Mouse (Mus musculus) forebrain, embryonic 15.5 days (tissue): ENCODE measurements around the gene Pcnx. TPM values are rescaled to one million over a fixed set of nuclear protein-coding genes. Genes with fewer than 3 reads are reported as not detected.
A peak's percentile ranks its signal among the peaks of the same experiment; 100 is the strongest.

ENCODE experiments used
- ATAC-seq: fragments of 200-750 bp; cut with Nextera tagmentation; replicated peaks from 2 replicates; pipeline ENCODE4 v1.8.0; 2017; ENCODE audit warnings: mild to moderate bottlenecking, moderate TSS enrichment, moderate library complexity
- H3K27ac ChIP-seq: fragments of 300-500 bp; sonication (generic); replicated peaks from 2 replicates; pipeline ENCODE4 v1.5.1; 2015; ENCODE audit warnings: mild to moderate bottlenecking, inconsistent platforms
- H3K27me3 ChIP-seq: fragments of 300-500 bp; sonication (generic); 2 replicates; pipeline ENCODE4 v1.6.1; 2015; ENCODE audit warnings: inconsistent platforms
- H3K36me3 ChIP-seq: fragments of 300-500 bp; sonication (generic); 2 replicates; pipeline ENCODE4 v1.6.1; 2015; ENCODE audit warnings: mild to moderate bottlenecking, inconsistent platforms
- H3K4me1 ChIP-seq: fragments of 300-500 bp; sonication (generic); 2 replicates; pipeline ENCODE4 v1.6.1; 2015; ENCODE audit warnings: inconsistent platforms
- H3K4me2 ChIP-seq: fragments of 300-500 bp; sonication (generic); replicated peaks from 2 replicates; pipeline ENCODE4 v1.6.1; 2015; ENCODE audit warnings: mild to moderate bottlenecking, inconsistent platforms
- H3K4me3 ChIP-seq: fragments of 300-500 bp; sonication (generic); 2 replicates; pipeline ENCODE4 v1.5.1; 2015; ENCODE audit warnings: mild to moderate bottlenecking, inconsistent platforms
- H3K9ac ChIP-seq: fragments of 300-500 bp; sonication (generic); replicated peaks from 2 replicates; pipeline ENCODE4 v1.6.1; 2015; ENCODE audit warnings: mild to moderate bottlenecking, inconsistent platforms
- H3K9me3 ChIP-seq: fragments of 300-500 bp; sonication (generic); 2 replicates; pipeline ENCODE4 v1.6.1; 2016; ENCODE audit warnings: inconsistent platforms
- WGBS: fragments of 180-500 bp; shearing (Covaris S2); methylation state at CpG from one replicate; pipeline ENCODE4 v1.1.7; 2015; ENCODE audit warnings: mixed read lengths; 5-methylcytosine and 5-hydroxymethylcytosine counted together
- polyA plus RNA-seq: library from polyadenylated mRNA; unstranded; fragments of >200 nt; fragmentation: Nextera tagmentation; extraction: Ambion mirVana; gene quantifications from 2 replicates; pipeline ENCODE4 v1.2.1, GENCODE M21; 2015

Gene Pcnx
- polyA plus RNA-seq, 1 experiment from 2014 or later, result 14.2 TPM

GRCm38 (mm10) chr12:81857251-81857650 is 2.6 kb upstream of the Pcnx start:
- no peak for ATAC-seq
- Histone ChIP-seq H3K27me3 (no peaks in the 10 kb centered on the region), H3K9ac (no peak overlapping the region), H3K27ac (peak overlapping the region; percentile 27; the same call in 1 of the 2 replicates), H3K4me2 (no peak overlapping the region), H3K36me3 (no peaks in the 10 kb centered on the region), H3K9me3 (no peaks in the 10 kb centered on the region), H3K4me3 (no peak overlapping the region), H3K4me1 (peaks cover 25% of the 10 kb centered on the region)
- WGBS, result 43% methylated on average over 4 of the region's 4 CpGs

DNA sequence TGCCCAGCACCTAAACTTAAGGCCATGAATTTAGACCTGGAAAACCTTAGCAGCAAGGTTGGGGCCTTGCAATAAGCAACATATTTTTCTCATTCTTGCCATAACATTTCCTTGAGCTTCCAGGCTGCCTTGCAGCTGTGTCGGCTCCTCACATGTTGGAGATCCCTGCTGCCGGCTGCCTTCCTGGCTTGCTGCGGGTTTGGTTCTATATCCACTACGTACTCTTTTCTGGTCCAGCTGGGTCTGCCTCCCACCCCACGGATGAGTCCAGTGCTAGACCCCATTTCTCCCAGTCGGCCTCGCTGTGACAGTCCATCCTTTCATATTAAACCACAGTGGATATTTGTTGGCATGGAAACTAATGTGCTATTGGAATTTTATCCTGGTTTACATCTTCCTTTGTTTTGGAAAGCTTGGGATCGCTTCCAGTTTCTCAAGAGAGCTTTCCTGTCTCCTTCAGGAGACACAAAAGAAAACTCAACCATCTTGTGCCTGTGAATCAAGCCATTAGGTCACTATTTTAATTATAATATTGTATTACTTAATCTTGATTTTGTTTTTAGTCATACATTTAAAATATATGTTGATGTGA is 1.7 kb upstream of the Pcnx start:
- Histone ChIP-seq H3K27ac (peak overlapping the region; percentile 27; the same call in 1 of the 2 replicates), H3K36me3 (no peaks in the 10 kb centered on the region), H3K27me3 (no peaks in the 10 kb centered on the region), H3K9ac (no peak overlapping the region), H3K9me3 (no peaks in the 10 kb centered on the region), H3K4me1 (peaks cover 33% of the 10 kb centered on the region), H3K4me2 (no peak overlapping the region), H3K4me3 (no peak overlapping the region)
- WGBS, result 55% methylated on average over 8 of the region's 8 CpGs
- no peak for ATAC-seq

DNA sequence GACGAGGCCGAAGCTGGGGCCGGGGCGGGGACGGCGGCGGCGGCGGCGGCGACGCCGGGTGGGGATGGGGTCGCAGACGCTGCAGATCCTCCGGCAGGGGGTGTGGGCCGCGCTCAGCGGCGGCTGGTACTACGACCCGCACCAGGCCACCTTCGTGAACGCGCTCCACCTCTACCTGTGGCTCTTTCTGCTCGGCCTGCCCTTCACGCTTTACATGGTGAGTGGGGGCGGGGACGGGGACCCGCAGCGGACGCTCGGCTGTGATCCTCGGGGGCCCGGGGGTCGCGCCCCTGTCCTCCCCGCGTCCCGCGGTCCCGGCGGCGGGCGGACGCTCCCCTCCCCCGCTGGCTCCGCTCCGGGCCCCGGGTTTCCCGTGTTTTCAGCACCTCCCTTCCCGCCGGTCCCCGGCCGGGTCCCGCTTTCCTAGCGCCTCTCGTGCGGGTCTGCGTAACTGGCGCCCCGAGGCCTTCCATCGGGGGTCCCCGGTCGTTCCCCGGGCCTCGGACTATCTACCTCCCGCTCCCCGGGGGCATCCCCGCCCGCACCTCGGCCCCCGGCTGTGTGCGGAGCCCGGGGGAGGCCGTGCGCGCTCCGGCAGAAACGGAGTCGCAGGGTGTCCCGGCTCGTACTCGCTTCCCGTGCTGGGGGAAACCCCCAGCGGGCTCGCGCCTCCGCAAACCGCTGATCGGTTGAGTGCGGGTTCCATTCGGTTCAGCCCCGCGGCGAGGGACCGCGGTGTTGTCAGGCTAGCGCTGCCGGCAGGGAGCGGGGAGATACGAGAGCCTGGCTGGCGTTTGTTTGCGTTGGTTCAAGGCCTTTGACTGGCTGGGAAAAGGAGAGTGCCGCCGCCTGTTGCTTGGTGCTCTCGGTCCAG is 722 bp downstream of the Pcnx start:
- WGBS, result under 1% methylated on average over 98 of the region's 107 CpGs

DNA sequence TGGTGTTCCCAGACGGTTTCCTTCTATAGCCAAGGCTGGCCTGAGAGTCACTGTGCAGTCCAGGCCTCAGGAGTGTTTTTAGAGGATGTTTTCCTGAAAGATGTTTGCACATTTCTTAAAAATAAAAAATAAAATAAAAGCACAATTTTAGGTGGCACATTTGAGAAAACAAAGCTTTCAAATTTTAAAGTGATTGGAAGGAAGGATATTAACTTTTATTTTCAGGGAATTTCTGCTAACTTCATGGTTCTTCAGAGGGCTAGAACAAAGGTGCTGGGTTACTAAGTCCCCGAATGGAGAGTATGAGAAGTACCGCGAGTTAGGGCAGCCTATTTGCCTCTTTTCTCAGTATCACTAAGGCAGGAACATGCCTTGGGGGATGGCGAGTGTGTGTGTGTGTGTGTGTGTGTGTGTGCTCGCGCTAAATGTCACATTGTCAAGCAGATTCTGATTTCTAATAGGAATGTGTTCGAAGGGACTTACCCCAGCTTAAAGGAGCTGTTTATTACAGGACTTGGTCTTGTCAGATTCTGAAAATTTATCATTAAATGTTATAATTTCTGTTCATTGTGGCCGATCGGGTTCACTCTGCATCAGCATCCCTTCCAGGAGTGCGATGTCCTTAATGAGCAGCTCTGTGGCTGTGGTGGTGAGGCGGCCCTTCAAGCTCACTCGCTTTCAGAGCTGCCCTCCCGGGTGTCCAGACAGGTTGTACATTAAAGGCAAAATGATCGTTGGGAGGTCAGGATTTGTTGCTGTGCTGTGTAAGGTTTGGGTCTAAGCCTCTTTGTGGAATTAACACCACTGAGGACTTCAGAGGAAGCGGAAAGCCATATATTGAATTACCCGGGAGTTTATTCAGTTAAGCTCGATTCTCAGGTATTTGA is 1.6 kb downstream of the Pcnx start:
- WGBS, result 10% methylated on average over 18 of the region's 18 CpGs
- H3K9me3 ChIP-seq, result no peaks in the 10 kb centered on the region
- ATAC-seq, result no peak

More for the DNA sequence above, 722 bp downstream of the Pcnx start:
- H3K4me2 ChIP-seq, result peak overlapping the region; percentile 49
- H3K9ac ChIP-seq, result peak overlapping the region; percentile 84
- peaks cover 54% of the 10 kb centered on the region for H3K4me1 ChIP-seq
- H3K36me3 ChIP-seq, result no peaks in the 10 kb centered on the region
- peak overlapping the region; percentile 94 for H3K27ac ChIP-seq
- H3K27me3 ChIP-seq, result no peaks in the 10 kb centered on the region
- no peaks in the 10 kb centered on the region for H3K9me3 ChIP-seq
- peak; percentile 82 for ATAC-seq
- peak overlapping the region; percentile 83 for H3K4me3 ChIP-seq

GRCm38 (mm10) chr12:81862351-81862802 is 2.6 kb downstream of the Pcnx start:
- Histone ChIP-seq H3K4me2 (peak overlapping the region; percentile 49), H3K9ac (peak overlapping the region; percentile 84), H3K36me3 (no peaks in the 10 kb centered on the region), H3K4me3 (peak overlapping the region; percentile 83), H3K27me3 (no peaks in the 10 kb centered on the region), H3K27ac (no peak overlapping the region), H3K9me3 (no peaks in the 10 kb centered on the region), H3K4me1 (peaks cover 56% of the 10 kb centered on the region)
- WGBS, result 34% methylated on average over 8 of the region's 8 CpGs
- ATAC-seq, result no peak

More for the DNA sequence above, 1.6 kb downstream of the Pcnx start:
- no peaks in the 10 kb centered on the region for H3K27me3 ChIP-seq
- peak overlapping the region; percentile 84 for H3K9ac ChIP-seq
- H3K36me3 ChIP-seq, result no peaks in the 10 kb centered on the region
- peak overlapping the region; percentile 94 for H3K27ac ChIP-seq
- H3K4me2 ChIP-seq, result peak overlapping the region; percentile 49
- peak overlapping the region; percentile 83 for H3K4me3 ChIP-seq
- H3K4me1 ChIP-seq, result peaks cover 54% of the 10 kb centered on the region

DNA sequence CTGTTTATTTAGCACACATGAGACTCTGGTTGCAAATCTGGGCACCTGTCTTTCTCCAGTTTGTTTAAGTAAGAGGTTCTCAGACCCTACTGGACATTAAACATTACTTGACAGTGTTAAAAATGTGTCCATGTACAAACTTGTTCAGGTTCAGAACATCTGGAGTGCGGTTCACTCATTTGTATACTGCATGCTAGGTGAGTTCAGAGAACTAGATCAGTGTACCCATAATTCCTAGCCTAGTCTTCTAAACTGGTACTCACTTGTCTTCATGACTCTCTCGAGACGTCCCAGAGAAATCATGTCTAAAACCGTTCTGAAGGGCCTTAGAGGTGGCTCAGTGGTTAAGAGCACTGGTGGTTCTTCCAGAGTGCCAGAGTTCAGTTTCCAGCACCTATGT is 4.1 kb downstream of the Pcnx start:
- H3K4me3 ChIP-seq, result no peak overlapping the region
- no peaks in the 10 kb centered on the region for H3K27me3 ChIP-seq
- ATAC-seq, result no peak
- H3K36me3 ChIP-seq, result no peaks in the 10 kb centered on the region
- no peak overlapping the region for H3K27ac ChIP-seq
- peaks cover 50% of the 10 kb centered on the region for H3K4me1 ChIP-seq
- no peak overlapping the region for H3K9ac ChIP-seq
- H3K9me3 ChIP-seq, result no peaks in the 10 kb centered on the region
- H3K4me2 ChIP-seq, result no peak overlapping the region
- WGBS, result 91% methylated on average over 4 of the region's 4 CpGs

GRCm38 (mm10) chr12:81865183-81865582 is 5.4 kb downstream of the Pcnx start:
- no peak overlapping the region for H3K9ac ChIP-seq
- no peak overlapping the region for H3K4me3 ChIP-seq
- H3K36me3 ChIP-seq, result no peaks in the 10 kb centered on the region
- H3K9me3 ChIP-seq, result no peaks in the 10 kb centered on the region
- H3K4me1 ChIP-seq, result peaks cover 55% of the 10 kb centered on the region
- no peak overlapping the region for H3K4me2 ChIP-seq
- WGBS, result 91% methylated on average over 6 of the region's 6 CpGs
- no peaks in the 10 kb centered on the region for H3K27me3 ChIP-seq
- no peak for ATAC-seq
- no peak overlapping the region for H3K27ac ChIP-seq

GRCm38 (mm10) chr12:81867316-81867715 is 7.5 kb downstream of the Pcnx start:
- ATAC-seq, result no peak
- WGBS, result 92% methylated on average over 4 of the region's 4 CpGs

GRCm38 (mm10) chr12:81869205-81869940 is 9.6 kb downstream of the Pcnx start:
- no peaks in the 10 kb centered on the region for H3K9me3 ChIP-seq
- H3K4me1 ChIP-seq, result peaks cover 40% of the 10 kb centered on the region
- H3K27ac ChIP-seq, result no peak overlapping the region
- no peak for ATAC-seq
- H3K4me3 ChIP-seq, result no peak overlapping the region
- no peaks in the 10 kb centered on the region for H3K27me3 ChIP-seq
- H3K36me3 ChIP-seq, result no peaks in the 10 kb centered on the region
- H3K4me2 ChIP-seq, result no peak overlapping the region
- WGBS, result 76% methylated on average over 3 of the region's 3 CpGs
- H3K9ac ChIP-seq, result no peak overlapping the region

More at GRCm38 (mm10) chr12:81867316-81867715, 7.5 kb downstream of the Pcnx start:
- Histone ChIP-seq H3K27me3 (no peaks in the 10 kb centered on the region), H3K4me3 (no peak overlapping the region), H3K4me2 (no peak overlapping the region), H3K27ac (no peak overlapping the region), H3K9ac (no peak overlapping the region), H3K4me1 (peaks cover 48% of the 10 kb centered on the region), H3K9me3 (no peaks in the 10 kb centered on the region), H3K36me3 (no peaks in the 10 kb centered on the region)

- Histone ChIP-seq H3K4me1 (peaks cover 27% of the 10 kb centered on the region), H3K4me3 (no peak overlapping the region), H3K36me3 (no peaks in the 10 kb centered on the region), H3K27ac (no peak overlapping the region), H3K4me2 (no peak overlapping the region), H3K9me3 (no peaks in the 10 kb centered on the region), H3K27me3 (no peaks in the 10 kb centered on the region), H3K9ac (no peak overlapping the region)
- ATAC-seq, result no peak
- WGBS, result 53% methylated on average over 4 of the region's 4 CpGs
Observed at GRCm38 (mm10) chr12:81873345-81873744, 13.5 kb downstream of the Pcnx start.

DNA sequence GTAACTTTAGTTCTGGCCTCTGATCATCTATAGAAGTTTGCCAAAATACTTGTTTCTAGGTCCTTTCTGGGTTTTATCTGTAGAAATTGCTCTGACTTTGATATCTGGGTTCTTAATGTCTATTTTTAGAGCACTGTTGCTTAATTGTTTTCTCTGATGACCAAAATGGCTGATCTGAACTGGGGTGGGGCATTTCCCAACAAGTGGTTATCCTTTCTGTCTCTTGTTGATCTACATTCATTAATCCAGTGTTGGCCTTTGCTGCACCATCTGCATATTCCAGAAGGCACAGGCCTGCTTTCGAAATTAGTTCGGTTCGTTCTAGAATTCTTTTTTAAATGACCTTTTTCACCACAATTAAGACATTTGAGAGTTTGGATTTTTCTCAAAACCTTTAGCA is 20.3 kb downstream of the Pcnx start:
- Histone ChIP-seq H3K27me3 (no peaks in the 10 kb centered on the region), H3K36me3 (no peaks in the 10 kb centered on the region), H3K9ac (no peak overlapping the region), H3K27ac (no peak overlapping the region), H3K4me3 (no peak overlapping the region), H3K9me3 (no peaks in the 10 kb centered on the region), H3K4me2 (no peak overlapping the region), H3K4me1 (no peaks in the 10 kb centered on the region)
- 96% methylated on average over 3 of the region's 3 CpGs for WGBS
- no peak for ATAC-seq
